Mouse (Mus musculus) retina, postnatal 7 days (tissue): ENCODE measurements around the gene Ano9.

ENCODE experiments used
- DNase-seq: peaks from one replicate; pipeline ENCODE4 v3.0.0-alpha.2; 2012; ENCODE audit warnings: low read depth, low spot score

Ano9 gene

GRCm38 (mm10) chr7:141117636-141118035 is at the start of gene Ano9:
Gene Ano9 (minus strand): TSS chr7:141117806.
- DNase-seq = no peak

DNA sequence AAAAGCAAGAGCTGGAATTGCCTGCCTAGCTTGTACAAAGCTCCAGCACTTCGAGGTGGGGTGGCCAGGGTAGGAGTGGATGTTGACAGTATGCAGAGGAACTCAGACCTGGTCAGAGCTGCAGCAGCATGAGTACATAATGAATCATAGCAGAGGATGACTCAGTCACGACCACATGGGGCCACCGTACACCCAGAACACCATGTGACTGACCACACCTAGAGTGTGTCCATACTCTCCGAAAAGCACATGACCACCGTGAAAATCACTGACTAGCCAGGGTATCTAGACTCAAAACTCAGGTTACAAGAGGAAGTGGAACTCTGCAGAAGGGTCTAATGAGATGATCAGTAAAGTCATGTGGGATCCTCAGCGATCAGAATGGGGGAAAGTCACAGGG is 47.2 kb upstream of the Ano9 start:
- no peak for DNase-seq

- no peak for DNase-seq
Measured at GRCm38 (mm10) chr7:141164397-141164796, 46.8 kb upstream of the Ano9 start.

GRCm38 (mm10) chr7:141155362-141155761 is 37.8 kb upstream of the Ano9 start:
- DNase-seq = no peak

- no peak for DNase-seq
Measured at GRCm38 (mm10) chr7:141148639-141149038, 31.0 kb upstream of the Ano9 start.

DNA sequence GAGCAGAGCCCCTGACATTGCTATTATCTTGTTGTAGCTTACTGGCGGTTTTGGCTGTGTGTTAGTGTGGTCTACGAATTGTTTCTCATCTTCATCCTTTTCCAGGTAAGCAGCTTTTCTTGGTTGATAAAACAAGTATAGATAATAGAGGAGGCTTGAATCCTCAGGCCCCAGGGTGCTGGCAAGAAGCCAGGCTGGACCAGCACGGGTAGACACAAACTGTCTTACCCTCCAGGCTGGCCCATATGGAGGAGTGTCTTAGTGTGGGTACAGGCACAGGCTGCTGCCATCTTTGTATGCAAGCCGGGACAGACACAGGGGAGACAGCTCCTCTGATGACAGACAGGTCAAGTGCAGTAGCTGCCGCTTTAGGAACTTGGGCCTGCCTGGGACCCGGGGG is 29.4 kb upstream of the Ano9 start:
- no peak for DNase-seq

- no peak for DNase-seq
Measured at GRCm38 (mm10) chr7:141146043-141146595, 28.5 kb upstream of the Ano9 start.

GRCm38 (mm10) chr7:141145403-141145802 is 27.8 kb upstream of the Ano9 start:
- no peak for DNase-seq

DNA sequence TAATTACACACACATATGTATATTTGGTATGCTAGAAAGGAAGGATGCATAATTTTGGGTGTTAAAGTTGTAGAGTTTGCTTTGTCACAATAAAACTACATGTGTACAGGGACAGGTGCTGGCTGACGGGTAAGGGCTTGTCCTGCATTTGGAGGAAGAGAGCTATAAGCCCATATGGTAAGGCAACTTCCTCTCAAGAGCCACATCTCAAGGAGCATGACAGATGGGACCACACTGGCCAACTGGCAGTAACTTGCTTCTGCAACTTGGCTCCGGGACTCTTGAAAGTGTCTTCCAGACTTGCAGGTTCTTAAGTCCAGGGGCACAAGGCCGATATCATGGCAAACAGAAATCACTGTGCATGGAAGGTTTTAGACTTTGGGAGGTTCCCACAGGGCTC is 27.0 kb upstream of the Ano9 start:
- DNase-seq = no peak

- DNase-seq = no peak
Measured at GRCm38 (mm10) chr7:141143861-141144260, 26.3 kb upstream of the Ano9 start.

- DNase-seq = no peak
Measured at GRCm38 (mm10) chr7:141143112-141143511, 25.5 kb upstream of the Ano9 start.

DNA sequence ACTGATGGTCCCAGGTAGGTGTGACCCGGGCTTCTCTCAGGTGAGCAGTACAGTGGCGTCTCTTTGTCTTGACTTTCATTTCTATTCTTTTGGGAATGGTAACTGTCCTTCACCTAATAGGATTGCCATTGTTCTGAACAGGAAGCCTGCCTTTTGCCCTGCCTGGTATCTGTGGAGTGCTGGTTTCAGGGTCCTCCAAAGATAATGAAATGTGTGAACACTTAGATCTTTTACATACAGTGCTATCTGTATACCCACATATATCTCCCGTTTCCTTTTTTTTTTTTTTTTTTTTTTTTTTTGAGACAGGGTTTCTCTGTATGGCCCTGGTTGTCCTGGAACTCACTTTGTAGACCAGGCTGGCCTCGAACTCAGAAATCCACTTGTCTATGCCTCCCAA is 23.7 kb upstream of the Ano9 start:
- no peak for DNase-seq

DNA sequence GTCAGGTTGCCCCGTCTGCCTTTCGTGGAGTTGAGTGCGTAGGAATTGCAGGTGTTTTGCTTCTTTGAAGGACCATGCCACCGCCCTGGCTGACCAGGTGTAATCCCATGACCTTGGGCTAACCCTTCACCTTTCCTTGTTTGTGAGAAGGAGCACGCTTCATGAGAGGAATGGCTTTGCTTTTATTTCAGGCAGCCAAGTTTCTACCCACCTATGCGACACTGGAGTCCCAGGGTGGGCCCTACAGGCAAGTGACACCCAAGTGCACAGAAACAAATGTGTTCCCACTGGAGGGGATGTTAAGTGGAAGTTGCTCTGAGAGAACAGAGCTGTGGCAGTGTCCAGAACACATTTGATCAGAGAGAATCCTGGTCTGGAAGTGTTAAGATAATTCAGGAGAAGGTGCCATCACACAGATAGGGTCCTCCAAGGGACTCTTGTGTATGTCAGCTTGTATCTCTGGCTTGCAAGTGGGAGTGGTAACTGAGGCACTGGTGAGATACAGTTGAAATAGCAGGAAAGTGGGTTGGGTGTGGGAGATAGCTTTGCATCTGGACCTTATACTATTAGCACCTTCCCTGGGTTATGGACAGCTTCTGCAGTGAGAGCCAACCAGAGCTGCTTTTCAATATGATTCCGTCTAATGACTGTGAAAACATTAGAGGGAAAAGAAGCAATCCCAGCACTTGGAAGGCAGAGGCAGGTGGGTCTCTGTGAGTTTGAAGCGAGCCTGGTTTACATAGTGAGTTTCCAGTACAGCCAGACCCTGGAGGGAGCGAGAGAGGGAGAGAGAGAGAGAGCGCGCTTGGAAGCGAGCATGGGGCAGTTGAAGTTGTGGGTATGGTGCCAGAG is 14.5 kb upstream of the Ano9 start:
- no peak for DNase-seq

DNA sequence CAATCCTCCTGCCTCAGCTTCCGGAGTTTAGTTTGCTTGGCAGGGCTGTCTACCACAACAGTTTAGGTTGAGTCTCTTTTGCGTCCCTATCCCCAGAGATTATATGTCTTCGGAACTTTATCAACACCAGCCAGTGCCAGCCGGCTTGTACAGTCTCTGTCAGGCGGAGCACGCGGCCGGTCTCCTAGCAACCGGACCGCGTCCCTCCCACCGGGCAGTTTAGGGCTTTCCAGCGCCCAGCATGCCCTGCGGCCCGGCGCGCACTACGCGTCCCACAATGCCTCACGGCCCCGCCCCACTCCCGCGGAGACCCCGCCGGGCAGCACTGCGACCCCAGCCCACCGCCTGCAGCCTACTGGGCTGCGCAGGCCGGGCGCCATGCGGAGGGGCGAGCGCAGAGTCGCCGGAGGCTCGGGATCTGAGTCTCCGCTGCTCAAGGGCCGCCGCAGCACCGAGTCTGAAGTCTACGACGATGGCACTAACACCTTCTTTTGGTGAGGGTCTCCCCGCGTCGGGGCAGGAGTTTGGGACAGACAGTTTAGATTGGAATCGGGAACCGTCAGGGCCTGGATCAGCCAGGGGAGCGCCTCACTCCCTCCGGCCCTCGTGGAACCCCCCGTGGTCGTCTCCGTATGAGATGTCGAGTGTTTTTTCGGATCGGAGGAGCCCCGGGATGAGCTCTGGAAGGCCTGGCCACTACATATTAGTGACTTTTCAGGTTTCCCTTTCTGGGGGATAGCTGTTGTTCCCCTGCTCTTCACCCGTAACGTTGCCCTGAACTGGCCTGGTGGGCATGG is 13.6 kb upstream of the Ano9 start:
- DNase-seq = peak; percentile 81

GRCm38 (mm10) chr7:141123517-141123856 is 5.9 kb upstream of the Ano9 start:
- DNase-seq = no peak

DNA sequence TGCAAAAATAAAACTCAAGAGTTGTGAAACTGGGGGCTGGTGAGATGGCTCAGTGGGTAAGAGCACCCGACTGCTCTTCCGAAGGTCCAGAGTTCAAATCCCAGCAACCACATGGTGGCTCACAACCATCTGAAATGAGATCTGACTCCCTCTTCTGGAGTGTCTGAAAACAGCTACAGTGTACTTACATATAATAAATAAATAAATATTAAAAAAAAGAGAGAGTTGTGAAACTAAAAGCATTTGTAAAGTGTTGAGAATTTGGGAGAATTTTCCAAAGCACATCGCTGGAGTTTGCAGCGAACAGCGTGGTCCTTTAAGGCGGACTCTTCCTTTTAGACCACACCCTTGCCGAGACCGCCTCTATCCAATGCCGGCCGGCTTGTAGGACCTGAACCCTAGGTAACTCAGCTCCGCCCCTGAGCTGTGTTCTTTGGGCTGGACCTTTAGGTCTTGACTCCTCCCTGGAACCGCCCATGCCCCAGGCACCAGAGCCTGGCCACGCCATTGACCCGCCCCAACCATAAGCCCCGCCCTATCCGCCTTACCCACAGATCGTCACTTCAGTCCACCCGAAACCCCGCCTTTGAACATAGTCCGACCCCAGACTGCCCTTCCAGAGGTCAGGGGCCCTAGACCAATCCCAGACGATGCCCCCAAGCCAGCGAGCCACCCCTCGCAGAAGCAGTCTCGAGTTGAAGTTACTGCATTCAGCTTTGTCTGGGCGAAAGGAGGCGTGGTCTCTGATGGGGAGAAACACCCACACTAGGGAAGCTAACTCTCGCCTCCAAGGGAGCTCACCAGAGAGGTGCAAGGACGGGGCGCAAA is 5.3 kb upstream of the Ano9 start:
- peak; percentile 80 for DNase-seq

DNA sequence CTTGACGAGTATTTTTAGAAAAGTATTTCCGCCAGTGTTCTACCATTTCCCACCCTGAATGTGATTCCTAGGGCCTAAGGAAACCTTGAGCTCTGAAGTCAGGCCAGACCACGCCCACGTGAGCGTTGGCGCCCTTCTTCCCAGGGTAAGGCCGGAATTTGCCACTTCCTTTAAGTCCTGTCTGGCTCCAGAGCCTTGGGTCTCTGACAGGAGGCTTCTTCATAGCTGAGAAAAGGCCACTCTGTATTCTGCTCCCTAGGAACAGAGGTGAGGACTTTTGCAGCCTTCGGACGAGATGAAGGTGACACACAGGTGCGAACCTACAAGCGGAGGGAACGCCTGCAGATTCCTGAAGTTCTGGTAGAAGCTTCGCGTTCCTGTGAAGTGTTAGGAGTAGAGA is 4.6 kb upstream of the Ano9 start, which contains the start of gene Ptdss2:
Gene Ptdss2, plus strand, starts transcription at position 138 of the 400 bp plus-strand sequence.
- DNase-seq = no peak

GRCm38 (mm10) chr7:141121051-141121531 is 3.5 kb upstream of the Ano9 start:
- no peak for DNase-seq

GRCm38 (mm10) chr7:141120605-141121004 is 3.0 kb upstream of the Ano9 start:
- DNase-seq = no peak

DNA sequence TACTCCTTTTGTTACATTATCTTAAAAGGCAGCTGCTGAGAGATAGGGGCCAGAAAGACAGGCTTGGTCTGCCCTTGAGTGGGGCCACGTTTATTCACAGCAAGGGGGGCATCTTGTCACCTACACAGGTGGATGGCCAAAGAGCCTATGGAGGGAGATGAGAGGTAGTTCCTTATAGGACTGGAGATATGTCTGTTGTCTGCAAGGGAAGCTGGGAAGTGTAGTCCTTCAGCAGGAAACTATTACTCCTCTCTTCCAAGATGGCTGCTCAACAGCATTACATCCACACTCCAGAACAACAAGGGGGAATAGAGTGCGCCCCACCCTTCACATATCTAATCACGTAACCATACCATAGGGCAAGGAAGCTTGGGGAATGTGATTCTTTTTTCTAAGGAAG is 1.9 kb upstream of the Ano9 start:
- DNase-seq = no peak

- no peak for DNase-seq
Measured at GRCm38 (mm10) chr7:141115874-141116273, 1.7 kb downstream of the Ano9 start.

DNA sequence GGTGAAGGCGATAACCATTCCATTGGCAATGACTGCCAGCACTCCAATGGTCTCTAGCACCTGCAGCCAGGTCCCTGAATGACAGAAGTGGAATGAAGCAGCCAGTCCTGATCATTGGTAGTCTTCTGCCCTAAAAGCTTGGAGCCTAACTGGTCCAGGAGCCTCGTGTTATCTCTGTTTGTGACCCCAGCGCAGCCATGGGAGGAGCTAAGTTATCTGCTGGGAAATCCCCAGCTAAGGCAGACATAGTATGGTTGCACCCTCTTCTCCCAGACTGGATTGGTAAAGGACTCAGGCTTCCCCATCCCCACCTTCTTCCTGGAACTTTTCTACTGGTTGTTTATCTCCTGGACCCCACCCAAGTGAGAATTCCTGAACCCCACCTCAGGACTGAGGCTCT is 14.4 kb downstream of the Ano9 start:
- no peak for DNase-seq
